Mouse (Mus musculus): Measurements from ENCODE around the gene Slc24a3.

- no peak for TF ChIP-seq POLR2A (IDR thresholded peaks at IDR 0.05; ENCODE audit: extremely low read depth, insufficient read depth, low read length)
- TF ChIP-seq CTCF (IDR thresholded peaks at IDR 0.05; ENCODE audit: low read depth, low read length) = no peak
These were observed 368.2 kb downstream of the Slc24a3 start for GRCm38 (mm10) chr2:145535774-145536173.

Data from liver, adult 2 months (tissue).